Mouse (Mus musculus): ENCODE data around the gene Gm20388.
"Not testable (repeated sequence)": the region's sequence is repeated elsewhere in the genome, so short reads cannot be mapped to it uniquely, and the experiment has no call there.

The Gm20388 gene

GRCm38 (mm10) chr8:123896774-123897173 lies 3986.1 kb downstream of the Gm20388 start:
- DNase-seq (ENCODE audit: low spot score): no peak

- DNase-seq (ENCODE audit: low spot score): no peak
Measured at GRCm38 (mm10) chr8:123898576-123898975, 3987.9 kb downstream of the Gm20388 start.

- DNase-seq (ENCODE audit: low spot score): no peak
Measured at GRCm38 (mm10) chr8:123899366-123899765, 3988.7 kb downstream of the Gm20388 start.

GRCm38 (mm10) chr8:123902653-123903052 lies 3992.0 kb downstream of the Gm20388 start:
- peak; percentile 48 for DNase-seq (ENCODE audit: low spot score)

GRCm38 (mm10) chr8:123907604-123908003 lies 3997.0 kb downstream of the Gm20388 start:
- DNase-seq (ENCODE audit: low spot score): no peak

GRCm38 (mm10) chr8:123912265-123912664 lies 4001.6 kb downstream of the Gm20388 start:
- no peak for DNase-seq (ENCODE audit: low spot score)

GRCm38 (mm10) chr8:123914635-123915034 lies 4004.0 kb downstream of the Gm20388 start:
- no peak for DNase-seq (ENCODE audit: low spot score)

- peak; percentile 91 for DNase-seq (ENCODE audit: low spot score)
Measured at GRCm38 (mm10) chr8:123924719-123925118, 4014.1 kb downstream of the Gm20388 start.

- peak; percentile 14 for DNase-seq (ENCODE audit: low spot score)
Measured at GRCm38 (mm10) chr8:123925671-123926070, 4015.0 kb downstream of the Gm20388 start.

GRCm38 (mm10) chr8:123929026-123929425 lies 4018.4 kb downstream of the Gm20388 start:
- no peak for DNase-seq (ENCODE audit: low spot score)

- DNase-seq (ENCODE audit: low spot score): peak; percentile 99
Measured at GRCm38 (mm10) chr8:123948942-123949685, 4038.5 kb downstream of the Gm20388 start, which contains the start of gene Nup133. Nup133 (minus strand) TSS chr8:123949265.

GRCm38 (mm10) chr8:123949686-123949986 lies 4039.0 kb downstream of the Gm20388 start:
- no peak for DNase-seq (ENCODE audit: low spot score)

- DNase-seq (ENCODE audit: low spot score): peak; percentile 76
Measured at GRCm38 (mm10) chr8:123950077-123950802, 4039.6 kb downstream of the Gm20388 start.

- DNase-seq (ENCODE audit: low spot score): no peak
Measured at GRCm38 (mm10) chr8:123953686-123954085, 4043.0 kb downstream of the Gm20388 start.

GRCm38 (mm10) chr8:123954246-123954645 lies 4043.6 kb downstream of the Gm20388 start:
- DNase-seq (ENCODE audit: low spot score): no peak

GRCm38 (mm10) chr8:123958130-123958529 lies 4047.5 kb downstream of the Gm20388 start:
- no peak for DNase-seq (ENCODE audit: low spot score)

- no peak for DNase-seq (ENCODE audit: low spot score)
Measured at GRCm38 (mm10) chr8:123959473-123959872, 4048.8 kb downstream of the Gm20388 start.

GRCm38 (mm10) chr8:123960056-123960455 lies 4049.4 kb downstream of the Gm20388 start:
- no peak for DNase-seq (ENCODE audit: low spot score)

- DNase-seq (ENCODE audit: low spot score): not testable (repeated sequence)
Measured at GRCm38 (mm10) chr8:123960556-123960955, 4049.9 kb downstream of the Gm20388 start.

- DNase-seq (ENCODE audit: low spot score): no peak
Measured at GRCm38 (mm10) chr8:123961371-123961770, 4050.7 kb downstream of the Gm20388 start.

- DNase-seq (ENCODE audit: low spot score): no peak
Measured at GRCm38 (mm10) chr8:123966896-123967295, 4056.3 kb downstream of the Gm20388 start.

GRCm38 (mm10) chr8:123973495-123973894 lies 4062.9 kb downstream of the Gm20388 start:
- no peak for DNase-seq (ENCODE audit: low spot score)

- no peak for DNase-seq (ENCODE audit: low spot score)
Measured at GRCm38 (mm10) chr8:123977499-123977898, 4066.9 kb downstream of the Gm20388 start.

Measured in adipocyte (in vitro differentiated cells).